Mouse (Mus musculus): ENCODE data around the gene Syt14.

Gene Syt14

GRCm38 (mm10) chr1:192864440-192864839 is 171.1 kb downstream of the Syt14 start:
- no peak for DNase-seq (ENCODE audit: low spot score in 2 of 2)

GRCm38 (mm10) chr1:192861305-192861960 is 174.1 kb downstream of the Syt14 start:
- no peak for DNase-seq (ENCODE audit: low spot score in 2 of 2)

GRCm38 (mm10) chr1:192860273-192860672 is 175.3 kb downstream of the Syt14 start:
- DNase-seq (ENCODE audit: low spot score in 2 of 2): no peak

- no peak for DNase-seq (ENCODE audit: low spot score in 2 of 2)
Measured at GRCm38 (mm10) chr1:192857582-192857981, 178.0 kb downstream of the Syt14 start.

GRCm38 (mm10) chr1:192856931-192857330 is 178.6 kb downstream of the Syt14 start:
- no peak for DNase-seq (ENCODE audit: low spot score in 2 of 2)

- no peak for DNase-seq (ENCODE audit: low spot score in 2 of 2)
Measured at GRCm38 (mm10) chr1:192856411-192856810, 179.2 kb downstream of the Syt14 start.

GRCm38 (mm10) chr1:192855474-192856230 is 179.9 kb downstream of the Syt14 start, which contains the start of gene Sertad4:
Gene Sertad4, minus strand, starts transcription at chr1:192855756.
- DNase-seq (ENCODE audit: low spot score in 2 of 2): peak; percentile 41 to 59

GRCm38 (mm10) chr1:192854819-192855271 is 180.7 kb downstream of the Syt14 start:
- peak; percentile 34 to 53 for DNase-seq (ENCODE audit: low spot score in 2 of 2)

GRCm38 (mm10) chr1:192853988-192854818 is 181.4 kb downstream of the Syt14 start:
- DNase-seq (ENCODE audit: low spot score in 2 of 2): no peak

GRCm38 (mm10) chr1:192853429-192853828 is 182.1 kb downstream of the Syt14 start:
- DNase-seq (ENCODE audit: low spot score in 2 of 2): no peak

GRCm38 (mm10) chr1:192852047-192852446 is 183.5 kb downstream of the Syt14 start:
- no peak for DNase-seq (ENCODE audit: low spot score in 2 of 2)

GRCm38 (mm10) chr1:192851640-192852039 is 183.9 kb downstream of the Syt14 start:
- peak in 1 of 2 experiments; percentile 48 for DNase-seq (ENCODE audit: low spot score in 2 of 2)

GRCm38 (mm10) chr1:192851126-192851525 is 184.4 kb downstream of the Syt14 start:
- no peak for DNase-seq (ENCODE audit: low spot score in 2 of 2)

GRCm38 (mm10) chr1:192849616-192850015 is 186.0 kb downstream of the Syt14 start:
- no peak for DNase-seq (ENCODE audit: low spot score in 2 of 2)

- no peak for DNase-seq (ENCODE audit: low spot score in 2 of 2)
Measured at GRCm38 (mm10) chr1:192847254-192847653, 188.3 kb downstream of the Syt14 start.

Data from urinary bladder, postnatal 36 days (tissue).